Mouse (Mus musculus) spleen, postnatal 0 days (tissue): Measurements from ENCODE around the gene Wnt9b. TPM values are rescaled to one million over a fixed set of nuclear protein-coding genes. Genes with fewer than 3 reads are reported as not detected.

Source experiments
- polyA plus RNA-seq: library from polyadenylated mRNA; unstranded; fragments of >200 nt; fragmentation: Nextera tagmentation; extraction: Ambion mirVana; gene quantifications from 2 replicates; pipeline ENCODE4 v1.2.1, GENCODE M21; 2015

Wnt9b gene
- not detected in 2 replicates for polyA plus RNA-seq

DNA sequence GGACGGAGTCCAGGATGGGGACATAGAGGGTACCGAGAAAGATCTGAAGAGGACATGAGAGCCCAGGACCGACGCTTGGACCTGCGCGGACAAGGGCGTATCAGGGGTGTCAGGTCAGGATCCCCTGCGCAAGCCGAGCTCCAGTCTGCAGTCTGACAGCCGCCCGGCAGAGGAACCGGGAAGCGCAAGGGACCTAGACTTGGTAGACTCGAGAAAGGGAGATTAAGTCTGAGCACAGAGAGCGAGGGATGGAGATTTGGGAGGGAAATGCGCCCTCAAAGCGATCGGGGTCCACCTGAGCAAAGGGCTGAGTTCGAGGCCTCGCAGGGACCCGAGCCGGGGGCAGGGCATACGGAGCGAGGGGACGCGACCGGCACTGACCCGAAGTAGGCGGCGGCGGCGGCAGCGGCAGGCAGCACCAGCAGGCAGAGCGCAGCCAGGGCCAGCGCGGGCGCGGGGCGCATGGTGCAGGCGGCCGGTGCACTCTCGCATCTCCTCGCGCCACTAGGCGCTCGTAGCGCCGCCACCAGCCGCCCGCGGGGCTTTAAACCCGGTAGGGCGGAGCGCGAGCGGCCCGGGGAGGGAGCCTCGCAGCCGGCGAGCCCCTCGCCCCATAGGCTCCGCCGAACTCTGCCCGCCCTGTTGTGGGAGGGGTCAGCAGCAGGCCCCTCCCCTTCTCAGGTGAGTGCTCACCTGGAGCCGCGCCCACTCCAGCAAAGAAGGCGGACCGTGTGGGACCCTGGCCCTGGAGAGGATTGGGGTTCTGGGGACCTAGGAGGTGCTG lies at the start of gene Wnt9b:
Wnt9b (minus strand) TSS at position 516 of the 784 bp plus-strand sequence.

GRCm38 (mm10) chr11:103773387-103774227 lies 24.0 kb upstream of the Wnt9b start, which contains the start of gene Wnt3:
TSS of gene Wnt3 (plus strand) at chr11:103774150.

DNA sequence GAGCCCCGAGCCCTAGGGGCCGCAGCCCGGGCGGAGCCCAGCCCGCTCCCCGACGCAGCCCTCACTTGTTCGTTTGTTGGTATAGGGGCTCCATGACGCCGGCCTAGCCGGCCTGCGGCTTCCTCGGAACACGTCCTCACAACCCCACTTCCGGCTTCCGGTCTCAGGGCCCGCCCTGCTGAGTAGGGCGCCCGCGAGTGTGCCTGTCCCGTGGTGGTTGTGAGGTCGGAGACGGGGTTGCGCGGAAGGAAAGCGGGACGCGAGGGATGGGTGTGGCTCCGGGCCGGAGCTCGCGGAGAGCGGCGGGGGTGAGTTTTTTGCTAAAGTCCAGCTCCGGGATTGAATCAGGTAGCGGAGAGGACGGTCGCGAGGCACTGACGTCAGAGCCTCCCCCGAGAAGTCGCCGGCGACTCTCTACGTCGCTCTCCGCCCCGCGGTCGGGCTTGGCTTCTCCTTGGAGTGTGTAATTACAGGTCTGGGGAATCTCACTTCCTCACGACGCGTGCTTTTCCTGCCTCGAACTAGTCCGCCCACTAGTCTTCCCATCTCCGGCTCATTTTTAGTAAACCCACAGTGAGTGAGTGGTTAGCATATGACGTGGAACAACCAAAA lies 52.0 kb downstream of the Wnt9b start, which contains the start of gene Gosr2:
Gosr2 (minus strand) TSS at position 334 of the 612 bp plus-strand sequence.

Other genes starting within 250 kb of the Wnt9b start
- gene Lrrc37a, start 245.2 kb downstream of the Wnt9b start, polyA plus RNA-seq, result not detected in 2 replicates
- gene Gm884, start 128.7 kb downstream of the Wnt9b start, polyA plus RNA-seq, result not detected in 2 replicates
- not detected in 2 replicates for gene Lyzl6, start 110.9 kb downstream of the Wnt9b start, polyA plus RNA-seq
- not detected in 2 replicates for gene Rprml, start 100.3 kb downstream of the Wnt9b start, polyA plus RNA-seq
- gene Gosr2, start 51.9 kb downstream of the Wnt9b start, polyA plus RNA-seq, result 42.2 and 45.2 TPM in 2 replicates
- gene Wnt3, start 24.3 kb upstream of the Wnt9b start, polyA plus RNA-seq, result 0.06 TPM in 1 of 2 replicates, not detected in the other
- gene Nsf, start 204.2 kb upstream of the Wnt9b start, polyA plus RNA-seq, result 30.4 and 30.7 TPM in 2 replicates
- 33.1 and 37.6 TPM in 2 replicates for gene Arf2, start 216.9 kb upstream of the Wnt9b start, polyA plus RNA-seq